Mouse (Mus musculus) kidney, postnatal 0 days (tissue): ENCODE measurements around the gene Clk2. TPM values are rescaled to one million over a fixed set of nuclear protein-coding genes. Genes with fewer than 3 reads are reported as not detected.

Source experiments
- ATAC-seq: fragments of 200-750 bp; cut with Nextera tagmentation; replicated peaks from 2 replicates; pipeline ENCODE4 v1.8.0; 2017; ENCODE audit warnings: low read depth, moderate number of reproducible peaks, moderate TSS enrichment, moderate library complexity; ENCODE audit not compliant: low FRiP score
- DNase-seq: peaks from one replicate; pipeline ENCODE4 v3.0.0-alpha.2; 2016; ENCODE audit warnings: low spot score
- H3K27ac ChIP-seq: fragments of 300-500 bp; sonication (generic); 2 replicates; pipeline ENCODE4 v1.5.1; 2014; ENCODE audit warnings: mild to moderate bottlenecking
- H3K27me3 ChIP-seq: fragments of 300-500 bp; sonication (generic); 2 replicates; pipeline ENCODE4 v1.6.1; 2014; ENCODE audit warnings: low read length, mixed read lengths; ENCODE audit not compliant: insufficient read depth
- H3K36me3 ChIP-seq: fragments of 300-500 bp; sonication (generic); 2 replicates; pipeline ENCODE4 v1.6.1; 2014; ENCODE audit warnings: low read length, mixed read lengths; ENCODE audit not compliant: insufficient read depth
- H3K4me1 ChIP-seq: fragments of 300-500 bp; sonication (generic); replicated peaks from 2 replicates; pipeline ENCODE4 v1.6.1; 2014; ENCODE audit warnings: antibody characterized with exemption, low read length, mixed read lengths; ENCODE audit not compliant: insufficient read depth
- H3K4me2 ChIP-seq: fragments of 300-500 bp; sonication (generic); 2 replicates; pipeline ENCODE4 v1.6.1; 2014; ENCODE audit warnings: mild to moderate bottlenecking, low read length, moderate library complexity, mixed read lengths
- H3K4me3 ChIP-seq: fragments of 300-500 bp; sonication (generic); replicated peaks from 2 replicates; pipeline ENCODE4 v1.5.1; 2014; ENCODE audit warnings: low read depth, low read length
- H3K9ac ChIP-seq: fragments of 300-500 bp; sonication (generic); 2 replicates; pipeline ENCODE4 v1.6.1; 2014; ENCODE audit warnings: low read depth, low read length
- H3K9me3 ChIP-seq: fragments of 300-500 bp; sonication (generic); replicated peaks from 2 replicates; pipeline ENCODE4 v1.6.1; 2016; ENCODE audit warnings: low read length, inconsistent platforms, mixed read lengths
- CTCF ChIP-seq: IDR thresholded peaks from 2 replicates; pipeline ENCODE4 v1.5.1; 2016; ENCODE audit warnings: antibody characterized with exemption, low read depth, mild to moderate bottlenecking, moderate library complexity
- WGBS: fragments of 180-500 bp; shearing (Covaris S2); extraction: QIAGEN DNeasy Blood & Tissue Kit; methylation state at CpG from one replicate; pipeline ENCODE4 v1.1.7; 2014; 5-methylcytosine and 5-hydroxymethylcytosine counted together
- polyA plus RNA-seq: library from polyadenylated mRNA; unstranded; fragments of >200 nt; fragmentation: Nextera tagmentation; extraction: Ambion mirVana; gene quantifications from 2 replicates; pipeline ENCODE4 v1.2.1, GENCODE M21; 2015

Clk2 gene
- polyA plus RNA-seq, 1 experiment from 2014 or later, result 18.8 TPM

GRCm38 (mm10) chr3:89183058-89183958 lies 18.7 kb downstream of the Clk2 start, which contains the start of gene Fam189b:
TSS of gene Fam189b (plus strand) at chr3:89183143.
- ATAC-seq, result peak; percentile 87
- Histone ChIP-seq H3K4me3 (peak within 1 kb of the TSS; percentile 61), H3K36me3 (peaks cover 25% of the 10 kb centered on the region; the same call in 1 of the 2 replicates), H3K4me1 (peaks cover 23% of the 10 kb centered on the region; the same call in 1 of the 2 replicates), H3K9ac (peak within 1 kb of the TSS; percentile 75), H3K9me3 (no peaks in the 10 kb centered on the region), H3K27ac (peak within 1 kb of the TSS; percentile 73), H3K27me3 (no peaks in the 10 kb centered on the region), H3K4me2 (peak within 1 kb of the TSS; percentile 99)
- peak; percentile 95 for DNase-seq
- peak; percentile 31; the same call in 1 of the 2 replicates for TF ChIP-seq CTCF
- WGBS, result 6% methylated on average over 38 of the region's 39 CpGs

- WGBS, result 64% methylated on average over 6 of the region's 6 CpGs
- H3K4me1 ChIP-seq, result peaks cover 20% of the 10 kb centered on the region; the same call in 1 of the 2 replicates
- TF ChIP-seq CTCF, result no peak
- H3K9ac ChIP-seq, result peak overlapping the region; percentile 75; the same call in 1 of the 2 replicates
- peak overlapping the region; percentile 61 for H3K4me3 ChIP-seq
- H3K36me3 ChIP-seq, result peaks cover 23% of the 10 kb centered on the region; the same call in 1 of the 2 replicates
- DNase-seq (no peak), ATAC-seq (no peak)
- peak overlapping the region; percentile 73; the same call in 1 of the 2 replicates for H3K27ac ChIP-seq
- peak overlapping the region; percentile 99 for H3K4me2 ChIP-seq
- no peaks in the 10 kb centered on the region for H3K27me3 ChIP-seq
- no peaks in the 10 kb centered on the region for H3K9me3 ChIP-seq
Measured at GRCm38 (mm10) chr3:89183959-89184315, 19.3 kb downstream of the Clk2 start.

GRCm38 (mm10) chr3:89187197-89187596 lies 22.6 kb downstream of the Clk2 start:
- H3K4me2 ChIP-seq, result peak overlapping the region; percentile 28; the same call in 1 of the 2 replicates
- no peak for TF ChIP-seq CTCF
- H3K4me1 ChIP-seq, result peaks cover 20% of the 10 kb centered on the region; the same call in 1 of the 2 replicates
- ATAC-seq (no peak), DNase-seq (no peak)
- H3K9me3 ChIP-seq, result no peaks in the 10 kb centered on the region
- WGBS, result 43% methylated on average over 20 of the region's 23 CpGs
- no peaks in the 10 kb centered on the region for H3K36me3 ChIP-seq
- no peak overlapping the region for H3K27ac ChIP-seq
- H3K9ac ChIP-seq, result no peak overlapping the region
- no peaks in the 10 kb centered on the region for H3K27me3 ChIP-seq
- no peak overlapping the region for H3K4me3 ChIP-seq

GRCm38 (mm10) chr3:89187690-89188477 lies 23.3 kb downstream of the Clk2 start:
- no peak for TF ChIP-seq CTCF
- Histone ChIP-seq H3K36me3 (no peaks in the 10 kb centered on the region), H3K9ac (no peak overlapping the region), H3K27ac (no peak overlapping the region), H3K4me3 (no peak overlapping the region), H3K4me2 (0 out of 2 replicates have a peak overlapping the region, but pooled peaks have one; percentile 28), H3K4me1 (peaks cover 20% of the 10 kb centered on the region; the same call in 1 of the 2 replicates), H3K9me3 (no peaks in the 10 kb centered on the region), H3K27me3 (no peaks in the 10 kb centered on the region)
- 61% methylated on average over 18 of the region's 18 CpGs for WGBS
- ATAC-seq (no peak), DNase-seq (no peak)

- H3K9me3 ChIP-seq, result no peaks in the 10 kb centered on the region
- no peak overlapping the region for H3K4me2 ChIP-seq
- peaks cover 18% of the 10 kb centered on the region; the same call in 1 of the 2 replicates for H3K4me1 ChIP-seq
- DNase-seq (no peak), ATAC-seq (no peak)
- H3K9ac ChIP-seq, result no peak overlapping the region
- H3K4me3 ChIP-seq, result no peak overlapping the region
- H3K27ac ChIP-seq, result no peak overlapping the region
- no peak for TF ChIP-seq CTCF
- WGBS, result 61% methylated on average over 12 of the region's 12 CpGs
- H3K36me3 ChIP-seq, result no peaks in the 10 kb centered on the region
- H3K27me3 ChIP-seq, result no peaks in the 10 kb centered on the region
Measured at GRCm38 (mm10) chr3:89188478-89188875, 23.9 kb downstream of the Clk2 start.

- Histone ChIP-seq H3K27ac (no peak overlapping the region), H3K36me3 (no peaks in the 10 kb centered on the region)
- 82% methylated on average over 8 of the region's 8 CpGs for WGBS
Measured at GRCm38 (mm10) chr3:89190436-89190835, 25.8 kb downstream of the Clk2 start.

More at GRCm38 (mm10) chr3:89190436-89190835, 25.8 kb downstream of the Clk2 start:
- DNase-seq (no peak), ATAC-seq (no peak)
- TF ChIP-seq CTCF, result no peak
- peaks cover 11% of the 10 kb centered on the region for H3K4me1 ChIP-seq
- H3K4me3 ChIP-seq, result no peak overlapping the region
- no peak overlapping the region for H3K4me2 ChIP-seq
- H3K9ac ChIP-seq, result no peak overlapping the region
- H3K9me3 ChIP-seq, result no peaks in the 10 kb centered on the region
- H3K27me3 ChIP-seq, result no peaks in the 10 kb centered on the region
